Mouse (Mus musculus) cerebellum, adult 9-10 months (tissue): Measurements from ENCODE around the gene Bnc1.
A peak's percentile ranks its signal among the peaks of the same experiment; 100 is the strongest.

Experiments
- DNase-seq: peaks from one replicate; pipeline ENCODE4 v3.0.0; 2022

The Bnc1 gene

DNA sequence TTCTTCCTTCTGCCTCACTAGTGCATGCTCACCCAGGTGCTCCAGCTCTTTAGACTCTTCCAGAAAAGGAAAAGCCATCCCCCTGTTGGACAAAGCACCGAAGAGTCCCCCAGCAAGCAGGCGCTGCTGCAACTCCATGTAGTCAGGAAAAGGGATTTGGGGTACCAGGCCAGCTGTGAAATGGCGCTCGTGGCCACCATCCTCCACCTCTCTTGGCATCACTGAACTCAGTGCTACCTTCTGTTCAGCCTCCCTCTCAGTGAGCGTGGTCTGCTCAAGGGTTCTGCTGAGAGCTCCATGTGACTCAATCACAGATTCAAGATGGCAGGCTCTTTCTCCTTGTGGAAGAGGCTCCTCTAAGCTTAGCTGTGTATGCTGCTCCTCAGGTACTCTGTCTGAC lies 18.8 kb downstream of the Bnc1 start:
- no peak for DNase-seq

DNA sequence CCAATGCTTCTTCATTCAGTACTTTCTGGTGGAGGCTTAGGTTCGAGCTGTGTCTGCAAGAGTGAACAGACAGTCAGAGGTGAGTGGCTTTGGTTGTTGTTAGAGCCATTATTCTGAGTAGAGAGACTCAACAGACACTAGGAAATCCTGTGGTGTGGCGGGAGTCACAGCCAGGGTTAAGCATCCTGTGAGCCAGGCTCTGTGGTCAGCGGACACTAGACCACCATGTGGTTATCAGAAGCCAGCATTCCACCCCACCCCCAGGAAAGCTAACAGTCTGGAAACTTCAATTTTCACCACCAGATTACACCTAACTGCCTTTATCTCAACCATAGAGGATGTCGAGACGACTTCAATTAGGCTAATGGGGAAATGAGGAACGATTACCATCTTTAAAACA lies 23.1 kb downstream of the Bnc1 start:
- DNase-seq: no peak

- DNase-seq: no peak
These were observed 23.6 kb downstream of the Bnc1 start for GRCm38 (mm10) chr7:81968451-81968850.

DNA sequence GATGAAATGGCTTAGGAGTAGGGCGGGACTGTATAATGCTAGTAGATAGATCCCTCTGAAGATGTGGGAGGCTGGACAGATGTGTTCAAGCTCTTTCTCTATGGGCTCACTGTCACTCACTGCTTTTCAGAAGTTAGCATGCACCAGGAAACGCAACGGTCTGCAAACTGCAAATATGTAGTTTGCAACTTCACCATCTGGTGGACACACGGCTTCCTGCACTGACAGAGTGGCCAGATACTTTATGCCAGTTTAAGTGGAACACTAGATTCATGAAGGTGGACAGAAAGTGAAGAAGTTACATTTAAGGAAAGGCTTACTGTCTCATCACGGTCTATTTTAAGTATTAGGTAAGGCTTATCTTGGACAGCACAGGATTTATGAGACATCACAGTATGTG lies 25.9 kb downstream of the Bnc1 start:
- DNase-seq: no peak

DNA sequence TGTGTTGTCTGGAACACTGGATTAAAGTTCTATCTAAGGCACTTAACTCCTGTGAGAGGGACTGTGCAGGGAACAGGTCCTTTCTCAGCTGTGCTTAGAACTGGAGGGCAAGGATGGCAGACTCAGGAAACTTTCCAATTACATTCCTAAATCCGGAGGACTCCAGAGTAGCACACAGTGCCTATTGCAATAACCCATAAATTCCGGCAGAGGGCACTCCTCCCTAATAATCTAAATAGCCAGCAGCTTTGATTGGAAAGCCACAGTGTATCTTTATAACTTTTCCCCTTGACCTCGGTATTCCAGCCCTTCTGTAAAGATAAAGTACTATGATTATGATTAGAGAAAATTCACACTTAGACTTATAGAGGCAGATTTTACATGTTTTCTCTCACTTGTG lies 32.4 kb downstream of the Bnc1 start:
- DNase-seq: peak; percentile 36

DNA sequence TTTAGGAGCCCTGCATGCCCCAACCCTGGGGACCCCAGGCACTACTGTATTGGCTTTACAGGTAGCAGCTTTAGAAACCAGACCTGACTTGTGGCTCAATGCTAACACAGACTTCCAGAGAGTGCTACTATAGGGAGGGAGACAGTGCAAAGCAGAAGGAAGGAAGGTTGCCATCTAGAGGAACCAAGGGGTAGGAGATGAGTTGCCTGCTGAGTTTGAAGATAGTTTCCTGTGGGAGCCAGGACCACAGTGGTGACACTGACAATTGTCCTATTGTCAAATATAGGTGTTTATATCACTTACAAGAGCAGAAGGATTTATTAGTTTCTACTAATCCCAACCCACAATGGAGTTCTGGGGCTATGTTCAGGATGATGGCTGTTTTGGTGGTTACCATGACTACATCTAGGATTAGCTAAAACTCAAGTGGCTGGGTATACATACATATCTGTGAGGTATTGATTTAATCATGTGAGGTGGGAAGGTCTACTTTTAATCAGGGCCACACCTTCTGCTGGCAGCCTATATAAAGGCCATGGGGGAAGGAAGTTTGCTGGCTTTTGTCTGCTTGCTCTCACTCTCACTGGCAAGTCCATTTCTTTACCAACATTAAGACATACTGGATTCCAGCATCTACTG lies 37.8 kb downstream of the Bnc1 start:
- peak; percentile 35 for DNase-seq

GRCm38 (mm10) chr7:81950499-81950898 lies 41.6 kb downstream of the Bnc1 start:
- no peak for DNase-seq

- no peak for DNase-seq
These were observed 46.7 kb downstream of the Bnc1 start for GRCm38 (mm10) chr7:81945398-81945797.

- no peak for DNase-seq
These were observed 57.3 kb downstream of the Bnc1 start for GRCm38 (mm10) chr7:81934806-81935205.

- peak; percentile 82 for DNase-seq
These were observed 57.8 kb downstream of the Bnc1 start, which contains the start of gene Hdgfl3 for GRCm38 (mm10) chr7:81934267-81934745. Gene Hdgfl3, minus strand, starts transcription at chr7:81934473.

- peak; percentile 63 for DNase-seq
These were observed 58.4 kb downstream of the Bnc1 start for GRCm38 (mm10) chr7:81933601-81934266.

DNA sequence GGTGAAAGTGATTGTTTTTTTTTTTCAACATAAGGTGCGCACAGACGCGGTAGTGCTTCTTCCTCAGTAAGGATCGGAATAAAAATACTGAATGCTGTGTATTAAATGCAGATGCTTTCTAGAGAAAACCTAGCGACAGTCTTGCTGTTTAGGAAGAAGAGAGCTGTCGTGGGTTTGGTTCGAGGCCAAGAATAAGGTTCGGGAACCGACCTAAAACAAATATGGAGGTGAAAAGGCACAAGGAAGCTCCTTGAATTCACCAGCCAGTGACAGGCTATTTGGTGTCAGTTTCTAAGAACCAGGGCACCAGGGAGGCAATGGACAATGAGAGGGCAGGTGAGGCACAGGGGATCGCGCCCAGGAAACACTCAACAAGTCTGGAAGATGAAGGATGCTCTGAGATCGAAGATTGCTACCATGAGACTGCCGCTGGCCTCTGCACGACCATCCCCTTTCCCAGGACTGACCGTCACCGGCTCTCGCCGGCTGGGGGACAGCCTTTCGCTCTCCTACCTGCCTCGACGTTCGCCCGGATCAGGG lies 59.0 kb downstream of the Bnc1 start:
- no peak for DNase-seq

- no peak for DNase-seq
These were observed 59.5 kb downstream of the Bnc1 start for GRCm38 (mm10) chr7:81932521-81933045.

- DNase-seq: no peak
These were observed 63.1 kb downstream of the Bnc1 start for GRCm38 (mm10) chr7:81928998-81929397.

GRCm38 (mm10) chr7:81921379-81921952 lies 70.6 kb downstream of the Bnc1 start:
- no peak for DNase-seq

DNA sequence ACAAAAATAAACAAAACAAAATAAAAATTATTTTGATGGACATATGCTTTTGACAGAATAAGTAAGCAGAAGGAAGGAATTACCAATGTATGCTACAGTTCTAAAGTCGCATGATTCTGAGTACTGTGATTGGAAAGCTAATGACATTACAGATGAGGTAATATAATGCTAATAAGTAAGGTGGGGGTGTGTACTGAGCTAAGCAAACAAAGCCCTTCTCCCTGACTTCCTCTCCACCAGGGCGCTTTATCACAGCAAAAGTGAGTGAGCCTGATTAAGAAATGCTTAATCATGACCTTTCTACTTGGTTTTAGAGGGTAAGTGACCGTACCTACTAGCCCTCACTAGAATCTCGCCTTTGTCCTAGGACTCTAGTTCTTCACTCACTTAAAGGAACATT lies 71.8 kb downstream of the Bnc1 start:
- no peak for DNase-seq

DNA sequence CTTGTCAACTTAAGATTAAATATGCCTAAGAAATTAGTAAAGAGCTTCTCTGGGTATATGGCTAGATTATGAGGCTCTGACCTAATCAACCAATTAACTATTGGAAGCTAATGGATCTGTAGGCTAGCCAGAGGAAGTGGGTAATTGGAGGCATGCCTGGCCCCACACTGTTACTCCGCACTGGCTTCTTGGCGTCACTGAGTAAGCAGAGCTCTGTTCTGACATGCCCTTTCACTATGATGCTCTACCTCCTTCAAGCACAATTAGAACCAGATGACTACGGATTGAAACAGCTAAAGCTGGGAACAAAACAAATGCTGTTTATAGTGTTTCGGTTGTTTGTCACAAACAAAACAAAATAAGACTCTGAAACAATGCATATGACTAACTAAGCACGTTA lies 73.8 kb downstream of the Bnc1 start:
- DNase-seq: no peak
